Mouse (Mus musculus) B cell, adult 62 days (primary cell): ENCODE data around the gene Gbp6. TPM values are rescaled to one million over a fixed set of nuclear protein-coding genes. Genes with fewer than 3 reads are reported as not detected.

ENCODE experiments used
- total RNA-seq: library from RNA; stranded (reverse); gene quantifications from 4 replicates; pipeline ENCODE4 v1.2.4, GENCODE M21; 2023

The Gbp6 gene
- 1.2 to 2.9 TPM (median 2.1 TPM) in 4 replicates for total RNA-seq

GRCm38 (mm10) chr5:105293226-105294165 lies at the start of gene Gbp6, which contains the start of gene Gm43302:
Gbp6 (minus strand) TSS chr5:105293698.
Gm43302 (minus strand) TSS chr5:105293695.

DNA sequence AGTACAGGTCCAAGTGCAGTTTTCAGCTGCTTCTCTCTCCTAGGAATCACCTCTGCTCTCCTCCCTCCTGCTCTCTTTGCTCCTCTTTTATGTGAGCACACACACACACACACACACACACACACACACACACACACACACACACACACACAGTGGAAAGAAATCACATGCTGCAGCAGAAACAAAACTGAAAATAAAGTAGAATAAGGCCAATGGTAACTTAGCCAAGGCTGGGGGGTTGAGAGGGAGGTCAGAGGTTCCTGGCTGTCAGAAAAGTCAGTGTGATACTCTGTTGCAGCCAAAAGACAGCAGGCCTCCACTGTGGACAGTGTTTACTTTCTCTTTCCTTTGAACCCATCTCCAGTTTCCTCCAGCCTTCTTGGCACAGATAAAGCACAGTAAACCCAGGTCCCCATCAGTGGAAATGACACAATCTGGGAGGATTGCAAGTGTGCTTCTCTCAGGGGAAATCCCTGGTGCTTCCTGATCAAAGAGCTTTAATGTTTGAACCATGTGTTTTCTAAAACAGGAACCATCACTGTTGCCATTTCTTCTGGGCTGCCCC lies 53.9 kb downstream of the Gbp6 start, which contains the start of gene Gbp10:
Gene Gbp10 (minus strand): TSS at position 51 of the 565 bp plus-strand sequence.

Other genes starting within 250 kb of the Gbp6 start
- 96.9 to 106 TPM (median 104 TPM) in 4 replicates for gene Gbp9, start 154.2 kb downstream of the Gbp6 start, total RNA-seq
- gene Gbp8, start 154.2 kb downstream of the Gbp6 start, total RNA-seq, result 18.3 to 21.0 TPM (median 18.7 TPM) in 4 replicates
- gene Gbp4, start 154.1 kb downstream of the Gbp6 start, total RNA-seq, result 76.0 to 81.3 TPM (median 78.3 TPM) in 4 replicates
- gene Gbp10, start 54.2 kb downstream of the Gbp6 start, total RNA-seq, result 0.60 to 0.79 TPM in 2 of 4 replicates, not detected in the others
- 0.16 to 0.92 TPM in 2 of 4 replicates, not detected in the others for gene Gm43302, start within 50 bp of the Gbp6 start, total RNA-seq
- 3.6 to 5.4 TPM (median 4.1 TPM) in 4 replicates for gene Lrrc8b, start 122.1 kb upstream of the Gbp6 start, total RNA-seq
- 59.3 to 71.0 TPM (median 62.9 TPM) in 4 replicates for gene Lrrc8c, start 225.7 kb upstream of the Gbp6 start, total RNA-seq